Mouse (Mus musculus) spleen, adult 2 months (tissue): ENCODE measurements around the gene Plxna1.

Source experiments
- CTCF ChIP-seq: fragments of 200-500 bp; IDR thresholded peaks from 2 replicates; pipeline ENCODE4 v1.5.1; 2011; ENCODE audit warnings: mild to moderate bottlenecking, inconsistent platforms; ENCODE audit not compliant: insufficient read depth, insufficient read length, insufficient replicate concordance; ENCODE audit errors: extremely low read depth
- POLR2A ChIP-seq: fragments of 200-500 bp; IDR thresholded peaks from 2 replicates; pipeline ENCODE4 v1.6.1; 2011; ENCODE audit warnings: low read depth, low read length, inconsistent platforms

DNA sequence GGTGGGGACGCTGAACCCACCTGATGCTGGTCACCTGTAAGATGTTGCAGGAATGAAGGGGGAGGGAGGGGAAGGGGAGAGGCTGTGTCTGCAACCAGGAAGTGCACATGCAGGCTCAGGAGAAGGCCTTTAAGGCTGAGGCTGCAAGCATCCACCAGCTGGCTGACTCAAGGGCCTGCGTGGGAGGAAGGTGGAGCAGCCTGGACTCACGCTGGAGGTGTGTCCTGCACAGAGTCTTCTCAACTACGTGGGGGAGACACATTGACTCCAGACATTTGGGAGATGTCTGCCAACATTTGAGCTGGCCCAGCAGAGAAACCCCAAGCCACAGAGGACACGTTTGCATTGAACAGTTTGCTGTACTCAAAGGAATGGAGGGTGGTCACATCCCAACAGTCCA is 79.8 kb downstream of the Plxna1 start:
- TF ChIP-seq CTCF: no peak
- TF ChIP-seq POLR2A: no peak
